Mouse (Mus musculus) heart, postnatal 0 days (tissue): ENCODE measurements around the gene Zmiz2. TPM values are rescaled to one million over a fixed set of nuclear protein-coding genes. Genes with fewer than 3 reads are reported as not detected.

Experiments used
- ATAC-seq: fragments of 200-750 bp; cut with Nextera tagmentation; 2 replicates; pipeline ENCODE4 v1.8.0; 2017; ENCODE audit warnings: low read depth, moderate number of reproducible peaks, moderate library complexity; ENCODE audit not compliant: insufficient read depth
- DNase-seq: peaks from one replicate; pipeline ENCODE4 v3.0.0-alpha.2; 2016; ENCODE audit warnings: low spot score
- H3K27ac ChIP-seq: fragments of 300-500 bp; sonication (generic); 2 replicates; pipeline ENCODE4 v1.5.1; 2014; ENCODE audit warnings: low read depth, mild to moderate bottlenecking
- H3K27me3 ChIP-seq: fragments of 300-500 bp; sonication (generic); 2 replicates; pipeline ENCODE4 v1.6.1; 2014; ENCODE audit warnings: low read length, mixed read lengths; ENCODE audit not compliant: control insufficient read depth, insufficient read depth
- H3K36me3 ChIP-seq: fragments of 300-500 bp; sonication (generic); replicated peaks from 2 replicates; pipeline ENCODE4 v1.6.1; 2014; ENCODE audit warnings: low read length, mixed read lengths; ENCODE audit not compliant: control insufficient read depth, insufficient read depth
- H3K4me1 ChIP-seq: fragments of 300-500 bp; sonication (generic); 2 replicates; pipeline ENCODE4 v1.6.1; 2014; ENCODE audit warnings: antibody characterized with exemption; ENCODE audit not compliant: control insufficient read depth, insufficient read depth
- H3K4me2 ChIP-seq: fragments of 300-500 bp; sonication (generic); 2 replicates; pipeline ENCODE4 v1.6.1; 2014; ENCODE audit warnings: low read depth, mild to moderate bottlenecking, low read length, moderate library complexity
- H3K4me3 ChIP-seq: fragments of 300-500 bp; sonication (generic); 2 replicates; pipeline ENCODE4 v1.5.1; 2014; ENCODE audit warnings: low read depth, low read length
- H3K9ac ChIP-seq: fragments of 300-500 bp; sonication (generic); replicated peaks from 2 replicates; pipeline ENCODE4 v1.6.1; 2014; ENCODE audit warnings: low read depth, low read length, mixed read lengths
- H3K9me3 ChIP-seq: fragments of 300-500 bp; sonication (generic); replicated peaks from 2 replicates; pipeline ENCODE4 v1.6.1; 2016; ENCODE audit warnings: low read length; ENCODE audit not compliant: control insufficient read depth
- CTCF ChIP-seq: IDR thresholded peaks from 2 replicates; pipeline ENCODE4 v1.5.1; 2016; ENCODE audit warnings: antibody characterized with exemption, control low read depth, low read depth
- EP300 ChIP-seq: IDR thresholded peaks from 2 replicates; pipeline ENCODE4 v1.6.1; 2016; ENCODE audit warnings: antibody characterized with exemption, low read depth
- WGBS: fragments of 180-500 bp; shearing (Covaris S2); extraction: QIAGEN DNeasy Blood & Tissue Kit; methylation state at CpG from one replicate; pipeline ENCODE4 v1.1.7; 2014; 5-methylcytosine and 5-hydroxymethylcytosine counted together
- polyA plus RNA-seq: library from polyadenylated mRNA; unstranded; fragments of >200 nt; fragmentation: Nextera tagmentation; extraction: Ambion mirVana; gene quantifications from 2 replicates; pipeline ENCODE4 v1.2.1, GENCODE M21; 2015
- total RNA-seq: library from RNA; depleted of rRNA; stranded (reverse); fragments of >200 nt; gene quantifications from 2 replicates; pipeline ENCODE4 v1.2.3, GENCODE M21; 2014; ENCODE audit warnings: low replicate concordance

Zmiz2 gene
- total and polyA plus RNA-seq, 2 experiments from 2014 or later, result 6.9 to 45.4 TPM

DNA sequence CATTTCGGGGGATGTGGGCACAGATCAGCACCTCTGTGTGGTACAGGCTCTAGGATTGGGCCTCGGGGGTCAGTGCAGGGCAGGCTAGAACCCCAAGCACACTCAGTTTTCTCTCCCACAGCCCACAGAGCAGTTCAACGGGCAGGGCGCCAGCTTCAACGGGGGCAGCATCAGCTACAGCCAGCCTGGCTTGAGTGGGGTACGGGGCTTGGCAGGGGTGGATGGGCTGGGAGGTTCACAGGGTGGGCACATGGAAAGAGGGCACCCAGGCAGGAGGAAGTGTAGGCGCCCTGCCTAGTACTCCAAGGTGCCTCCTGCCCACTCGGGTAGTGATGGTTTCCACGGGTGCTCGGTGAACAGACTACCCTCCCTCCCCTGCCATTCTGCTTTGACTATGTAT lies 9.3 kb downstream of the Zmiz2 start:
- DNase-seq (no peak), ATAC-seq (no peak)
- Histone ChIP-seq H3K4me2 (no peak overlapping the region), H3K9me3 (no peaks in the 10 kb centered on the region), H3K4me1 (no peaks in the 10 kb centered on the region), H3K27me3 (no peaks in the 10 kb centered on the region), H3K27ac (no peak overlapping the region), H3K36me3 (peaks cover 83% of the 10 kb centered on the region), H3K9ac (no peak overlapping the region), H3K4me3 (no peak overlapping the region)
- 86% methylated on average over 10 of the region's 10 CpGs for WGBS
- TF ChIP-seq EP300 (no peak), CTCF (no peak)

DNA sequence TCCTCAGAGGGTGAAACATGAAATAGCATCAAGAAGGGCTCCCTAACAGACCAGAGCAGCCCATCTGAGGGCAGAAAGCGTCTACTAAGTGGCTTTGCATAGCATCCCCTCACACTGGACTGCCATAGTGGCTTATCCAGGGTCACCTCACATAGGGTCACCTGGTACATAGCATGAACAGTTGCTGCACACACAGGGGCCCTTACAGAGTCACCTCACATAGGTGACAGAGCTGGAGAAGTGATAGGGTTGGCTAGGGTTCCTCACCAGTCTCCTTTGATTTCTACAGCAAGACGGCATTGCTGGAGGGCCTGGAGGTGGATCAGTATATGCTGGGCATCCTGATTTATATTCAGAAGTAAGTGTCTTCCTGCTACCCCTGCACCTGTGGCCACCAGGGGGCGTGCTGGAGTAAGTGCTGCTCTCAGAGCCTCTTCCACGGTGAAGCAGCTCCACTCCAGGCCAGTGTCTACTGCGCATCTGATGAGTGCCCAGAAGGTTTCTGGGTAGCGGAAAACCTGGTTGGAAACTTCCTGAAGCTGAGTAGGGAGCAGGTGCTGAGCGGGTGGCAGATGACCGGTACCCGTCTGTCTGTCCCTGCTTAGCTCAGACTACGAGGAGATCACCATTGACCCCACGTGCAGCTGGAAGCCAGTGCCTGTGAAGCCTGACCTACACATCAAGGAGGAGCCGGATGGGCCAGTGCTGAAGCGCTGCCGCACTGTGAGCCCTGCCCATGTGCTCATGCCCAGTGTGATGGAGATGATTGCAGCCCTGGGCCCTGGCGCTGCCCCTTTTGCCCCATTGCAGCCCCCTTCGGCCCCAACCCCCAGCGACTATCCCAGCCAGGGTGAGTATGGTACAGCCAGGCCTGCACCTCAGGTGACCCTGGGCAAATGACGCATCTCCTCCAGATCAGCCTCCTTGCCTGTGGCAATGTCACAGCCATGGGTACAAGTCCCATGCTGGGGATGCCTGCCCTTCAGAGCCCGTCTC lies 13.9 kb downstream of the Zmiz2 start:
- no peak for TF ChIP-seq EP300
- peak; percentile 61 for TF ChIP-seq CTCF
- DNase-seq (no peak), ATAC-seq (no peak)
- Histone ChIP-seq H3K9me3 (no peaks in the 10 kb centered on the region), H3K4me1 (peaks cover 34% of the 10 kb centered on the region), H3K4me3 (no peak overlapping the region), H3K9ac (no peak overlapping the region), H3K27ac (no peak overlapping the region), H3K36me3 (peaks cover 76% of the 10 kb centered on the region), H3K4me2 (no peak overlapping the region), H3K27me3 (no peaks in the 10 kb centered on the region)
- WGBS, result 88% methylated on average over 19 of the region's 19 CpGs

DNA sequence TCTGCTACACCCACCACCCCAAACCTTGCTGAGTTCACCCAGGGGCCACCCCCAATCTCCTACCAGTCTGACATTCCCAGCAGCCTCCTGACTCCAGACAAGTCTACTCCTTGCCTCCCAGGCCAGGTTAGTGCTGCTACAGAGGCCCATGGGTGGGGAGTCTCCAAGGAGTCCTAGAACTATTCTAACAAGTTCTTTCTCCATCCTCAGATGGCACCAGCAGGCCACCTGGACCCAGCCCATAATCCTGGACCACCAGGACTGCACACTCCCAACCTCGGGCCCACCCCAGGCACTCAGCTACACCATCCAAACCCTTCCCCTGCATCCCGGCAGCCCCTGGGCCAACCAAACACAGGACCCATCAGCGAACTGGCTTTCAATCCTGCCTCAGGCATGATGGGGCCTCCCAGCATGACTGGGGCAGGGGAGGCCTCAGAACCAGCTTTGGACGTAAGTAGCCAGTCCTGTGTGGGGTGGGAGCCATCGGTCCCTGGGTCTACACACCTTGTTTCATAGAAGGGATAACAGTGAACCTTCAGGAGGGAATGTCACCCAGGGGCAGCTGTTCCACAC lies 15.0 kb downstream of the Zmiz2 start:
- WGBS, result 90% methylated on average over 5 of the region's 5 CpGs
- Histone ChIP-seq H3K4me1 (peaks cover 34% of the 10 kb centered on the region), H3K27me3 (no peaks in the 10 kb centered on the region), H3K9ac (no peak overlapping the region), H3K27ac (peak overlapping the region; percentile 91), H3K9me3 (no peaks in the 10 kb centered on the region), H3K4me3 (no peak overlapping the region), H3K36me3 (peaks cover 66% of the 10 kb centered on the region), H3K4me2 (no peak overlapping the region)
- TF ChIP-seq CTCF (no peak), EP300 (no peak)
- no peak for ATAC-seq
- no peak for DNase-seq

DNA sequence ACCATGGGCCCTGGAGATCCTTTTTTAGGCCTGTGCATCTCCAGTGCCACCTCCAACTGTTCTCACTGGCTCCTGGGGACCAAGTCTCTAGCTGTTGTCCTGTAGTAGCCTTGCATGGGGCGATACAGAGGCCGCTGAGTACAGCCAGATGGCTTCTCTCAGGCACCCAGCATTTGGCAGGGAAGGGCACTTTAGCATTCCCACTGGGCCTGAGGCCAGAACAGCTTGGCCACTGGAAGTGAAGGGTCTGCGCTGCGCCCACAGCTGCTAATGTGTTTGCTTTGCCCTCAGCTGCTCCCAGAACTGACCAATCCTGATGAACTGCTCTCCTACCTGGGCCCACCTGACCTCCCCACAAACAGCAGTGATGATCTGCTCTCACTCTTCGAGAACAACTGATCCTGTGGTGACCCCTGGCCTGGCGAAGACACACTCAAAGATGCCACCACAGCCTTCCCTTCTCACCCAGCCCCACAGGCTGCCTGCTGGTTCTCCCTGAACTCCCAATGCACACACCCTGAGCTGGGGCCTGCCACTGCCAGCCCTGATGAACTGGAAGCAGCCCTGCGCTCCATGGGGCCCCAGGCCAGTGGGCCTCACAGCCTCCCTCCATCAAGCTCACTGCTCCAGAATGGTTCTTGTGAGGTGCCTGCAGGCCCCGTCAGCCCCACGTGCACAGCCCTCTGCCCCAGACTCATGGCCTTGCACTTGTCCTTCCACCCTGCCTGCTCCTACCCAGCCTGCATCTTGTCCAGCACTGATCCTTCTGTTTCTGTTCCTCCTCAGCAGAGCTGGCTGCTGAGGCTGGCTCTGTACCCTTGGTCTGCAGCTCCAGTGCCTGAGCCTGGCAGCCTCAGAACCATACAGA lies 16.1 kb downstream of the Zmiz2 start:
- no peak overlapping the region for H3K4me3 ChIP-seq
- H3K27me3 ChIP-seq, result no peaks in the 10 kb centered on the region
- TF ChIP-seq CTCF, result no peak
- 0 out of 2 replicates have a peak, but pooled peaks have one; percentile 59 for TF ChIP-seq EP300
- H3K27ac ChIP-seq, result peak overlapping the region; percentile 91
- DNase-seq, result peak; percentile 88
- peaks cover 56% of the 10 kb centered on the region for H3K36me3 ChIP-seq
- no peaks in the 10 kb centered on the region for H3K9me3 ChIP-seq
- 53% methylated on average over 9 of the region's 9 CpGs for WGBS
- peak; percentile 82 for ATAC-seq
- 0 out of 2 replicates have a peak overlapping the region, but pooled peaks have one; percentile 2 for H3K4me2 ChIP-seq
- peaks cover 34% of the 10 kb centered on the region for H3K4me1 ChIP-seq
- 0 out of 2 replicates have a peak overlapping the region, but pooled peaks have one; percentile 3 for H3K9ac ChIP-seq

- TF ChIP-seq EP300, result no peak
- TF ChIP-seq CTCF, result no peak
- Histone ChIP-seq H3K4me2 (no peak overlapping the region), H3K27me3 (no peaks in the 10 kb centered on the region), H3K36me3 (peaks cover 50% of the 10 kb centered on the region), H3K27ac (peak overlapping the region; percentile 91), H3K4me1 (peaks cover 34% of the 10 kb centered on the region), H3K9ac (peak overlapping the region; percentile 1; the same call in 1 of the 2 replicates), H3K4me3 (no peak overlapping the region), H3K9me3 (no peaks in the 10 kb centered on the region)
- 51% methylated on average over 4 of the region's 4 CpGs for WGBS
- ATAC-seq (peak; percentile 14; the same call in 1 of the 2 replicates), DNase-seq (no peak)
These were observed 16.8 kb downstream of the Zmiz2 start for GRCm38 (mm10) chr11:6405591-6406081.
